Mouse (Mus musculus): ENCODE results near the gene Robo2. TPM values are rescaled to one million over a fixed set of nuclear protein-coding genes. Genes with fewer than 3 reads are reported as not detected.
"Not testable (repeated sequence)": the region's sequence is repeated elsewhere in the genome, so short reads cannot be mapped to it uniquely, and the experiment has no call there.

The Robo2 gene
- polyA plus RNA-seq, 1 experiment, result not detected

DNA sequence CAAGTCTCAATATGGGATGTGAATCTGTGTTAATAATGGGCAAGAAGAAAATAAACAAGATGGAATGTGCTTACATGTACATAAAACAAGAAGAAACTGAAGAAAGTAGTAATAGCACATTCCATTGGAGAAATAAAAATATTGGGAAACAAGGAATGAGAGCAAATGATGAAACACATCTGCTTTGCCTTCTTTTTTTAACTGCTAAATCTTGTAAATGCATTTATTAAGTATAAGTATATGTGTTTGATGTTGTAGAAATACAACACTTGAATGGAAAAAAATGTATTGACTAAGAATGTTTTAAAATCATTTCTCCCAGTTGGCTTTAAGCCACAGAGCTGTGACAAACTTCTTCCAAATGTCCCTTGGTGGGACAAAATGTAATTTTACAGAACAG is 350.1 kb downstream of the Robo2 start:
- Histone ChIP-seq H3K9me3 (0 out of 2 replicates have a peak, but pooled peaks cover 6% of the 10 kb centered on the region), H3K4me1 (no peaks in the 10 kb centered on the region), H3K36me3 (replicated peaks; ENCODE audit: low read length) (no peaks in the 10 kb centered on the region), H3K4me3 (replicated peaks) (no peak overlapping the region), H3K27me3 (replicated peaks) (no peaks in the 10 kb centered on the region)
- TF ChIP-seq FLI1 (IDR thresholded peaks at IDR 0.05; ENCODE audit: low read length) (no peak), GATA1 (IDR thresholded peaks at IDR 0.05; ENCODE audit: borderline replicate concordance, low read length) (no peak)

- Histone ChIP-seq H3K4me3 (replicated peaks) (no peak overlapping the region), H3K36me3 (replicated peaks; ENCODE audit: low read length) (no peaks in the 10 kb centered on the region), H3K9me3 (0 out of 2 replicates have a peak, but pooled peaks cover 12% of the 10 kb centered on the region), H3K27me3 (replicated peaks) (no peaks in the 10 kb centered on the region), H3K4me1 (no peaks in the 10 kb centered on the region)
- TF ChIP-seq GATA1 (IDR thresholded peaks at IDR 0.05; ENCODE audit: borderline replicate concordance, low read length), result no peak
- TF ChIP-seq FLI1 (IDR thresholded peaks at IDR 0.05; ENCODE audit: low read length), result no peak
Measured at GRCm38 (mm10) chr16:74056886-74057285, 354.7 kb downstream of the Robo2 start.

DNA sequence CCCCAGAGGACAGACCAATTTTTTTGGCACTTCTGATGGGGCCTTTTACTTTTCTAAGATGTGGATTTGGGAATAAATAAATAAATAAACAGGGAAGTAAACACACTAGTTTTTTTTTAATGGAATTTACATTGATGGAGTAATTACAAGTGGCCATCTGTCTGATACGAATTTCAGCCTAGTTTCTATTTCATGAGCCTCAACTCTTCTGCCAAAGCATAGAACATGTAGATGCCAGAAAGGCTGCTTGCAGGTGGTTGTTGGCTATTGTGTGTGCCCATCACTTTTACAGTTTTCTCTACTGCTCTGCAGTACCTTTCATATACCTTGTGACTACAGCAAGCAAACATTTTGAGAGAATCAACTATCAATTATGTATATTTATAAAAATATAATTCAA is 355.4 kb downstream of the Robo2 start:
- Histone ChIP-seq H3K9me3 (0 out of 2 replicates have a peak, but pooled peaks cover 12% of the 10 kb centered on the region), H3K4me1 (no peaks in the 10 kb centered on the region), H3K36me3 (replicated peaks; ENCODE audit: low read length) (no peaks in the 10 kb centered on the region), H3K4me3 (replicated peaks) (no peak overlapping the region), H3K27me3 (replicated peaks) (no peaks in the 10 kb centered on the region)
- TF ChIP-seq FLI1 (IDR thresholded peaks at IDR 0.05; ENCODE audit: low read length) (no peak), GATA1 (IDR thresholded peaks at IDR 0.05; ENCODE audit: borderline replicate concordance, low read length) (no peak)

- Histone ChIP-seq H3K36me3 (replicated peaks; ENCODE audit: low read length) (no peaks in the 10 kb centered on the region), H3K4me1 (no peaks in the 10 kb centered on the region), H3K27me3 (replicated peaks) (no peaks in the 10 kb centered on the region), H3K4me3 (replicated peaks) (no peak overlapping the region), H3K9me3 (0 out of 2 replicates have a peak, but pooled peaks cover 12% of the 10 kb centered on the region)
- TF ChIP-seq GATA1 (IDR thresholded peaks at IDR 0.05; ENCODE audit: borderline replicate concordance, low read length) (no peak), FLI1 (IDR thresholded peaks at IDR 0.05; ENCODE audit: low read length) (no peak)
Measured at GRCm38 (mm10) chr16:74055061-74055751, 356.4 kb downstream of the Robo2 start.

DNA sequence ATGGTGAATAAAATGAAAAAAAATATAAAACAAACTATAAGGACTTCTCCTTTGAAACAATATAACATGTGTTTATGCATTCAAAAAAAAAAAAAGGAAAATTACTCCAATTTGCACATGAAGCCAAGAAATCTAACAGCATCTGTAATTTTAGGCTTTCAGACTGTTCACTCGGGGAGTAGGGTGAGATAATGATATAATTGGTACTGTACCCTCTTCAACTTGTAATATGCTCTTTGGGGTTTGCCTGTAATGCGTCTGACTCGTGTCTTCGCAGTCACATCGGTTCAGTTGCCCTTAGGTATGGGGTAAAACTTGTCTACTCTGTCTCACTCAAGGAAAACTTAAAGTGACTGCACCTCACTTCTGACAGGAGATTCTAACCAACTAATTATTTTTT is 362.2 kb downstream of the Robo2 start:
- Histone ChIP-seq H3K4me1 (no peaks in the 10 kb centered on the region), H3K9me3 (0 out of 2 replicates have a peak, but pooled peaks cover 6% of the 10 kb centered on the region), H3K27me3 (replicated peaks) (no peaks in the 10 kb centered on the region), H3K4me3 (replicated peaks) (no peak overlapping the region), H3K36me3 (replicated peaks; ENCODE audit: low read length) (no peaks in the 10 kb centered on the region)
- TF ChIP-seq FLI1 (IDR thresholded peaks at IDR 0.05; ENCODE audit: low read length), result no peak
- no peak for TF ChIP-seq GATA1 (IDR thresholded peaks at IDR 0.05; ENCODE audit: borderline replicate concordance, low read length)

DNA sequence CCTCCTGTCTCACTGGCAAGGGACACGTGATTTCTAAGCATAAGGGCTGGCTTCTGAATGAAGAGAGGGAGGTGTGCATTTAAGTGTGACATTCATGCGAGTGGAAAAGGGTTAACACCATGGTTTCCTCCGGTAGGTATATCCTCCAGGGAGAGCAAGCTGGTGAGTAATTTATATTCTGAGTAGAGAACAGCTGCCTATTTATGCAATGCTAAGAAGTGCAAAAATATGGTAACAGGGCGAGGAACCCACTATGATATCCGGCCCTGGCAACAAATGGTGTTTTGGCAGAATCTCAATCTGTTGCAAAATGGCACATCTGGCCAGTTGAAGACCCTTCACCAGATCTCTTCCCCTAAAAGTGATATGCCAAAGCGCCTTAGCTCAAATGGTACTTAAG is 362.6 kb downstream of the Robo2 start:
- Histone ChIP-seq H3K4me3 (replicated peaks) (no peak overlapping the region), H3K36me3 (replicated peaks; ENCODE audit: low read length) (no peaks in the 10 kb centered on the region), H3K9me3 (0 out of 2 replicates have a peak, but pooled peaks cover 6% of the 10 kb centered on the region), H3K4me1 (no peaks in the 10 kb centered on the region), H3K27me3 (replicated peaks) (no peaks in the 10 kb centered on the region)
- TF ChIP-seq FLI1 (IDR thresholded peaks at IDR 0.05; ENCODE audit: low read length) (no peak), GATA1 (IDR thresholded peaks at IDR 0.05; ENCODE audit: borderline replicate concordance, low read length) (no peak)

DNA sequence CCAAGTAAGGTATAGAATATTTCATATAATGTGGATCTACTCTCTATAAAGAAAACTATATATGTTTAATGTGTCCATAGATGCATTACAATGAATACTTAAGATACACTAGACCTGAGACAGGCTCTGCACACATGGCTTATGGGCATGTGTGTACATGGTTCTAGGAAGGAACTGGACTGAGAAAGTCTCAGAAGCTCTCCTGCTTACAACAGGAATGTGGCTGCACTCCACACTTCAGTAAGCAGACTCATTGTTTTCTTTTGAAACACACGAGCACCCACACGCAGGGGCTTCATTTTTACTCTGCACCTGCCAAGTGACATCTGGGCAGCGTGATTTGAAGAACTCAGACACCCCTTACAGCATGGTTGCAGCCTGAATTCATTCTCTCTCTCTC is 364.4 kb downstream of the Robo2 start:
- Histone ChIP-seq H3K36me3 (replicated peaks; ENCODE audit: low read length) (no peaks in the 10 kb centered on the region), H3K9me3 (no peaks in the 10 kb centered on the region), H3K4me1 (no peaks in the 10 kb centered on the region), H3K27me3 (replicated peaks) (no peaks in the 10 kb centered on the region), H3K4me3 (replicated peaks) (no peak overlapping the region)
- TF ChIP-seq GATA1 (IDR thresholded peaks at IDR 0.05; ENCODE audit: borderline replicate concordance, low read length) (no peak), FLI1 (IDR thresholded peaks at IDR 0.05; ENCODE audit: low read length) (no peak)

DNA sequence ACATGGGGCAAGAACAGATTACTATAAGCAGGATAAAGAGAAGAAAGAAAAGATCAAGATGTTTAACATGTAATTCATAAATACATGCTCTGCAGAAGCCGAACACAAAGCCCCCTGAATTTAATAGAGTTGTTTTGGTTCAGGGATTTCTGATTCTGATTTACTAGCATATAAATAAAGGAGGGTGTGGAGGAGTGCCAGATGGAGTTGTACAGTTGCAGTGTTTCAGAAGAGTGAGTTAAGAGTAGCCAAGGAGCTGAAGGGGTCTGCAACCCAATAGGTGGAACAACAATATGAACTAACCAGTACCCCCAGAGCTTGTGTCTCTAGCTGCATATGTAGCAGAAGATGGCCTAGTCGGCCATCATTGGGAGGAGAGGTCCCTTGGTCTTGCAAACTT is 370.8 kb downstream of the Robo2 start:
- not testable (repeated sequence) for H3K9me3 ChIP-seq; H3K36me3 ChIP-seq (replicated peaks; ENCODE audit: low read length); H3K4me3 ChIP-seq (replicated peaks); H3K4me1 ChIP-seq; H3K27me3 ChIP-seq (replicated peaks)

GRCm38 (mm10) chr16:74027822-74028221 is 383.8 kb downstream of the Robo2 start:
- no peaks in the 10 kb centered on the region for H3K36me3 ChIP-seq (replicated peaks; ENCODE audit: low read length)
- TF ChIP-seq FLI1 (IDR thresholded peaks at IDR 0.05; ENCODE audit: low read length) (no peak), GATA1 (IDR thresholded peaks at IDR 0.05; ENCODE audit: borderline replicate concordance, low read length) (no peak)
- no peak overlapping the region for H3K4me3 ChIP-seq (replicated peaks)
- H3K4me1 ChIP-seq, result no peaks in the 10 kb centered on the region
- no peaks in the 10 kb centered on the region for H3K9me3 ChIP-seq
- no peaks in the 10 kb centered on the region for H3K27me3 ChIP-seq (replicated peaks)

- H3K9me3 ChIP-seq, result no peaks in the 10 kb centered on the region
- H3K36me3 ChIP-seq (replicated peaks; ENCODE audit: low read length), result no peaks in the 10 kb centered on the region
- H3K4me1 ChIP-seq, result no peaks in the 10 kb centered on the region
- H3K4me3 ChIP-seq (replicated peaks), result no peak overlapping the region
- TF ChIP-seq GATA1 (IDR thresholded peaks at IDR 0.05; ENCODE audit: borderline replicate concordance, low read length) (no peak), FLI1 (IDR thresholded peaks at IDR 0.05; ENCODE audit: low read length) (no peak)
- H3K27me3 ChIP-seq (replicated peaks), result no peaks in the 10 kb centered on the region
Measured at GRCm38 (mm10) chr16:74022281-74022978, 389.2 kb downstream of the Robo2 start.

Data from megakaryocyte, embryonic 14.5 days (primary cell).